Mouse (Mus musculus) embryonic facial prominence, embryonic 11.5 days (tissue): ENCODE measurements around the gene U2af1l4. TPM values are rescaled to one million over a fixed set of nuclear protein-coding genes. Genes with fewer than 3 reads are reported as not detected.
A peak's percentile ranks its signal among the peaks of the same experiment; 100 is the strongest.

Experiments
- ATAC-seq: fragments of 200-750 bp; cut with Nextera tagmentation; replicated peaks from 2 replicates; pipeline ENCODE4 v1.8.0; 2017; ENCODE audit warnings: low read depth; ENCODE audit not compliant: insufficient number of reproducible peaks, low FRiP score, low TSS enrichment
- DNase-seq: peaks from one replicate; pipeline ENCODE4 v3.0.0-alpha.2; 2015; ENCODE audit warnings: low spot score
- H3K27ac ChIP-seq: fragments of 300-500 bp; sonication (generic); replicated peaks from 2 replicates; pipeline ENCODE4 v1.5.1; 2014; ENCODE audit warnings: mild to moderate bottlenecking, low read depth, low read length, control low read depth
- H3K27me3 ChIP-seq: fragments of 300-500 bp; sonication (generic); 2 replicates; pipeline ENCODE4 v1.6.1; 2014; ENCODE audit warnings: mild to moderate bottlenecking, low read length, moderate library complexity, mixed read lengths; ENCODE audit not compliant: control insufficient read depth, insufficient read depth
- H3K36me3 ChIP-seq: fragments of 300-500 bp; sonication (generic); replicated peaks from 2 replicates; pipeline ENCODE4 v1.6.1; 2014; ENCODE audit warnings: low read depth, mild to moderate bottlenecking, low read length, moderate library complexity, mixed read lengths; ENCODE audit not compliant: control insufficient read depth, insufficient read depth
- H3K4me1 ChIP-seq: fragments of 300-500 bp; sonication (generic); 2 replicates; pipeline ENCODE4 v1.6.1; 2014; ENCODE audit warnings: low read length, mixed read lengths; ENCODE audit not compliant: control insufficient read depth, insufficient read depth
- H3K4me2 ChIP-seq: fragments of 300-500 bp; sonication (generic); 2 replicates; pipeline ENCODE4 v1.6.1; 2014; ENCODE audit warnings: low read depth, mild to moderate bottlenecking, control low read depth, low read length, moderate library complexity
- H3K4me3 ChIP-seq: fragments of 300-500 bp; sonication (generic); 2 replicates; pipeline ENCODE4 v1.5.1; 2014; ENCODE audit warnings: low read depth, low read length, control low read depth
- H3K9ac ChIP-seq: fragments of 300-500 bp; sonication (generic); replicated peaks from 2 replicates; pipeline ENCODE4 v1.6.1; 2014; ENCODE audit warnings: mild to moderate bottlenecking, control low read depth, low read length
- H3K9me3 ChIP-seq: fragments of 300-500 bp; sonication (generic); replicated peaks from 2 replicates; pipeline ENCODE4 v1.6.1; 2016; ENCODE audit warnings: mild to moderate bottlenecking, low read length, inconsistent platforms, mixed read lengths; ENCODE audit not compliant: control insufficient read depth
- WGBS: fragments of 180-500 bp; shearing (Covaris S2); extraction: QIAGEN DNeasy Blood & Tissue Kit; methylation state at CpG from one replicate; pipeline ENCODE4 v1.1.7; 2014; 5-methylcytosine and 5-hydroxymethylcytosine counted together
- microRNA-seq: library from miRNA; unstranded; fragments of <30 nt; microRNA quantifications from one replicate; pipeline ENCODE4, GENCODE M21; 2016; ENCODE audit warnings: borderline number of aligned reads
- polyA plus RNA-seq: library from polyadenylated mRNA; unstranded; fragments of >200 nt; fragmentation: Nextera tagmentation; extraction: Ambion mirVana; gene quantifications from 2 replicates; pipeline ENCODE4 v1.2.1, GENCODE M21; 2014

The U2af1l4 gene
- polyA plus RNA-seq, 1 experiment from 2014 or later: 99.9 TPM

GRCm38 (mm10) chr7:30613529-30614112, 50.5 kb downstream of the U2af1l4 start:
- Histone ChIP-seq H3K4me1 (no peaks in the 10 kb centered on the region), H3K9me3 (no peaks in the 10 kb centered on the region), H3K27me3 (no peaks in the 10 kb centered on the region), H3K27ac (no peak overlapping the region), H3K4me3 (no peak overlapping the region), H3K36me3 (peaks cover 2% of the 10 kb centered on the region; the same call in 1 of the 2 replicates), H3K4me2 (no peak overlapping the region), H3K9ac (no peak overlapping the region)
- WGBS: 27% methylated on average over 14 of the region's 14 CpGs
- peak; percentile 74 for DNase-seq
- ATAC-seq: 0 out of 2 replicates have a peak, but pooled peaks have one; percentile 41

- no peak overlapping the region for H3K27ac ChIP-seq
- no peaks in the 10 kb centered on the region for H3K9me3 ChIP-seq
- DNase-seq: peak; percentile 9
- no peak overlapping the region for H3K4me2 ChIP-seq
- no peak overlapping the region for H3K9ac ChIP-seq
- WGBS: 80% methylated on average over 2 of the region's 2 CpGs
- no peak for ATAC-seq
- H3K4me1 ChIP-seq: no peaks in the 10 kb centered on the region
- H3K4me3 ChIP-seq: no peak overlapping the region
- H3K27me3 ChIP-seq: no peaks in the 10 kb centered on the region
- H3K36me3 ChIP-seq: peaks cover 4% of the 10 kb centered on the region
Measured at GRCm38 (mm10) chr7:30614454-30614853, 51.4 kb downstream of the U2af1l4 start.

Small RNAs within 50 kb of the gene (microRNA-seq; reads per million reads assigned to microRNA genes)
- gene Gm38670 (1.9 reads per million), gene Mir3569 (not detected)

Other genes starting within 250 kb of the U2af1l4 start
- 34.5 and 44.5 TPM in 2 replicates for gene Syne4, start 248.5 kb upstream of the U2af1l4 start, polyA plus RNA-seq
- gene E130208F15Rik, start 241.6 kb upstream of the U2af1l4 start, polyA plus RNA-seq: 1.4 TPM in 1 of 2 replicates, not detected in the other
- gene Sdhaf1, start 239.4 kb upstream of the U2af1l4 start, polyA plus RNA-seq: 24.4 and 25.0 TPM in 2 replicates
- gene Lrfn3, start 200.5 kb upstream of the U2af1l4 start, polyA plus RNA-seq: 4.5 and 5.1 TPM in 2 replicates
- 16.9 and 17.9 TPM in 2 replicates for gene Tyrobp, start 149.5 kb upstream of the U2af1l4 start, polyA plus RNA-seq
- gene Hcst, start 143.4 kb upstream of the U2af1l4 start, polyA plus RNA-seq: 0.72 TPM in 1 of 2 replicates, not detected in the other
- gene Nfkbid, start 141.6 kb upstream of the U2af1l4 start, polyA plus RNA-seq: 1.6 TPM in 2 replicates
- 40.2 and 45.4 TPM in 2 replicates for gene Aplp1, start 117.8 kb upstream of the U2af1l4 start, polyA plus RNA-seq
- gene Kirrel2, start 105.6 kb upstream of the U2af1l4 start, polyA plus RNA-seq: 0.45 and 0.84 TPM in 2 replicates
- 0.36 TPM in 1 of 2 replicates, not detected in the other for gene Nphs1, start 105.0 kb upstream of the U2af1l4 start, polyA plus RNA-seq
- gene Prodh2, start 69.7 kb upstream of the U2af1l4 start, polyA plus RNA-seq: not detected in 2 replicates
- gene Arhgap33, start 28.2 kb upstream of the U2af1l4 start, polyA plus RNA-seq: 11.5 and 14.7 TPM in 2 replicates
- 4.4 and 6.2 TPM in 2 replicates for gene Hspb6, start 11.1 kb upstream of the U2af1l4 start, polyA plus RNA-seq
- 13.0 and 13.7 TPM in 2 replicates for gene Proser3, start 11.0 kb upstream of the U2af1l4 start, polyA plus RNA-seq
- 40.2 and 44.8 TPM in 2 replicates for gene Lin37, start 3.5 kb upstream of the U2af1l4 start, polyA plus RNA-seq
- 5.9 and 7.0 TPM in 2 replicates for gene Gm49396, start within 50 bp of the U2af1l4 start, polyA plus RNA-seq
- gene Psenen, start 326 bp downstream of the U2af1l4 start, polyA plus RNA-seq: 108 and 110 TPM in 2 replicates
- gene Igflr1, start 2.1 kb downstream of the U2af1l4 start, polyA plus RNA-seq: 1.5 and 2.9 TPM in 2 replicates
- gene Kmt2b, start 25.4 kb downstream of the U2af1l4 start, polyA plus RNA-seq: 7.2 and 8.4 TPM in 2 replicates
- 0.21 and 0.43 TPM in 2 replicates for gene Zbtb32, start 35.6 kb downstream of the U2af1l4 start, polyA plus RNA-seq
- gene Upk1a, start 49.5 kb downstream of the U2af1l4 start, polyA plus RNA-seq: 0.14 and 0.35 TPM in 2 replicates
- gene Cox6b1, start 62.9 kb downstream of the U2af1l4 start, polyA plus RNA-seq: 700 and 782 TPM in 2 replicates
- 0.20 TPM in 1 of 2 replicates, not detected in the other for gene Etv2, start 72.6 kb downstream of the U2af1l4 start, polyA plus RNA-seq
- gene Rbm42, start 87.0 kb downstream of the U2af1l4 start, polyA plus RNA-seq: 108 and 118 TPM in 2 replicates
- gene Haus5, start 101.7 kb downstream of the U2af1l4 start, polyA plus RNA-seq: 50.1 and 53.1 TPM in 2 replicates
- not detected in 2 replicates for gene Pmis2, start 108.3 kb downstream of the U2af1l4 start, polyA plus RNA-seq
- gene 2200002J24Rik, start 135.6 kb downstream of the U2af1l4 start, polyA plus RNA-seq: not detected in 2 replicates
- gene Atp4a, start 148.9 kb downstream of the U2af1l4 start, polyA plus RNA-seq: 0.26 TPM in 1 of 2 replicates, not detected in the other
- 129 and 145 TPM in 2 replicates for gene Tmem147, start 166.2 kb downstream of the U2af1l4 start, polyA plus RNA-seq
- gene Gapdhs, start 180.4 kb downstream of the U2af1l4 start, polyA plus RNA-seq: 0.24 TPM in 1 of 2 replicates, not detected in the other
- gene Sbsn, start 188.2 kb downstream of the U2af1l4 start, polyA plus RNA-seq: 1.0 and 2.0 TPM in 2 replicates
- gene Dmkn, start 200.5 kb downstream of the U2af1l4 start, polyA plus RNA-seq: not detected in 2 replicates
- not detected in 2 replicates for gene Krtdap, start 224.6 kb downstream of the U2af1l4 start, polyA plus RNA-seq